Mouse (Mus musculus) spleen, postnatal 14 days (tissue): ENCODE measurements around the gene Fam53b.
A peak's percentile ranks its signal among the peaks of the same experiment; 100 is the strongest.

Source experiments
- DNase-seq, 2 experiments: peaks; one replicate each; pipeline ENCODE4 v3.0.0; 2021 to 2022; ENCODE audit warnings: low spot score in 2 of 2

The Fam53b gene

GRCm38 (mm10) chr7:132811716-132812618, 1.7 kb downstream of the Fam53b start:
- DNase-seq: no peak

- peak; percentile 92 to 93 for DNase-seq
Measured at GRCm38 (mm10) chr7:132810879-132811278, 2.8 kb downstream of the Fam53b start.

- DNase-seq: no peak
Measured at GRCm38 (mm10) chr7:132810368-132810767, 3.3 kb downstream of the Fam53b start.

- no peak for DNase-seq
Measured at GRCm38 (mm10) chr7:132809721-132810120, 4.0 kb downstream of the Fam53b start.

GRCm38 (mm10) chr7:132808841-132809682, 4.6 kb downstream of the Fam53b start:
- DNase-seq: no peak

GRCm38 (mm10) chr7:132808051-132808796, 5.5 kb downstream of the Fam53b start:
- DNase-seq: no peak

- no peak for DNase-seq
Measured at GRCm38 (mm10) chr7:132806926-132807857, 6.5 kb downstream of the Fam53b start.

GRCm38 (mm10) chr7:132806286-132806685, 7.4 kb downstream of the Fam53b start:
- DNase-seq: no peak

- no peak for DNase-seq
Measured at GRCm38 (mm10) chr7:132804951-132805350, 8.7 kb downstream of the Fam53b start.

GRCm38 (mm10) chr7:132804461-132804860, 9.2 kb downstream of the Fam53b start:
- no peak for DNase-seq

GRCm38 (mm10) chr7:132803962-132804361, 9.7 kb downstream of the Fam53b start:
- DNase-seq: no peak

- no peak for DNase-seq
Measured at GRCm38 (mm10) chr7:132803336-132803735, 10.3 kb downstream of the Fam53b start.

GRCm38 (mm10) chr7:132802691-132803090, 11.0 kb downstream of the Fam53b start:
- DNase-seq: no peak

- no peak for DNase-seq
Measured at GRCm38 (mm10) chr7:132802066-132802465, 11.6 kb downstream of the Fam53b start.

GRCm38 (mm10) chr7:132801509-132801908, 12.2 kb downstream of the Fam53b start:
- no peak for DNase-seq

GRCm38 (mm10) chr7:132800868-132801267, 12.8 kb downstream of the Fam53b start:
- no peak for DNase-seq

- no peak for DNase-seq
Measured at GRCm38 (mm10) chr7:132799119-132800016, 14.3 kb downstream of the Fam53b start.

GRCm38 (mm10) chr7:132795141-132795540, 18.5 kb downstream of the Fam53b start:
- no peak for DNase-seq

- DNase-seq: no peak
Measured at GRCm38 (mm10) chr7:132793467-132793866, 20.2 kb downstream of the Fam53b start.
